Mouse (Mus musculus) G1E-ER4 (cell line): ENCODE results near the gene Rorc. TPM values are rescaled to one million over a fixed set of nuclear protein-coding genes. Genes with fewer than 3 reads are reported as not detected.

ENCODE experiments used
- GATA1 ChIP-seq: IDR thresholded peaks from one replicate; pipeline ENCODE4 v1.8.0; 2012; ENCODE audit warnings: low read length, inconsistent platforms
- polyA plus RNA-seq: library from polyadenylated mRNA; stranded (reverse); fragments of >175 nt; gene quantifications from 2 replicates; pipeline ENCODE4 v1.2.3, GENCODE M21; 2012

Gene Rorc
- not detected in 2 replicates for polyA plus RNA-seq

DNA sequence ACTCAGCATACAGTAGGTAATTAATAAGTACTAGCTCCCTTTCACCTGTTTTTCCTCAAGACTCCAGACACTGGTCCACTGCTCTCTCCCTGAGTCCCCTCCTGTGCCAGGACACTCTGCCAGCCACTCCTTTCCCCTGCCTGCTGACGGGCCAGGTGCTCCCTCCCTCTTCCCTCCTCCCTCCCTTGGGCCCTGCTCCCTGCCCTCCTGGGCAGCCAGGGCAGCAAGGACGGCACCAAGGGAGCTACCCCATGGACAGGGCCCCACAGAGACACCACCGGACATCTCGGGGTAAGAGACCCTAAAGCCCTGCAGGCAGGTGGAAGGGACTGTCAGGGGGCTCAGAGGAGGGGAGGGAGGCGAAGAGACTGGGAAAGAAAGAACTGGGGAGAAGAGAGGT, at the start of gene Rorc:
TSS of gene Rorc (plus strand) at position 154 of the 400 bp plus-strand sequence.
- no peak for TF ChIP-seq GATA1

DNA sequence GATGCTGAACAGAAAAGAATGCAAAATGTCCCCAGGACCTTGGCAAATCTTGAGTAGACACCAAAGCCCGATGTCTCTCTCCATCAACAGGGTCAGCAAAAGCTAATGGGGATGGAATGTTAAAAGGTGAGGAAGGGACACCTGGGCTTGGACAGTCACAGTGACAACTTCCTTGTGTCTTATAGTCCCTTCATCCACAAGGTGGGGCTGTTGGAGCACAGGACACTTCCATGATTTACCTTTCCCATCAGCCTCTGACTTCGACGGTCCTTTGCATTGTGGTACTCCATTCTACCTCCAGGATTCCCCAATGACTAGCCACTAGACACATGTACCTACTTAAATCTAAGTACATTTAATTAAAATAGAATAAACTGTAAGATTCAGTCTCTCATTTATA, 43.9 kb upstream of the Rorc start:
- no peak for TF ChIP-seq GATA1

DNA sequence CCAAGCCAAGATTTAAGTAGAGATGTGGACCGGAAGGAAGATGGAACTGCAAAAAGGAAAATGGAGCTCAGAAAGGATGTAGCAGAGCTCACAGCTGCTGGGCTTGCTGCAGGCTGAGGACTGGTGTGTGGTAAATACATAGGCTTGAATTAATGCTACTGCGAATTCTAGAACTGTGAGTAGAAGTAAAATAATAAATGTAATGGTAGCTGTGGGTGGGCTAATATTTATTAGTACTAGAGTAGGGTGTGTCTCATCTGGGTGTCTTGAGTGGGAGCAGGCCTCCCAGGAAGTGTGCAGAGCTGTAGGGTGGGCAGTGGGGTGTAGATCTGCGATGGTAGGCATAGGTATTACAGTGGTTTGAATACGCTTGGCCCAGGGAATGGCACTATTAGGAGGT, 38.2 kb upstream of the Rorc start:
- TF ChIP-seq GATA1 = no peak

DNA sequence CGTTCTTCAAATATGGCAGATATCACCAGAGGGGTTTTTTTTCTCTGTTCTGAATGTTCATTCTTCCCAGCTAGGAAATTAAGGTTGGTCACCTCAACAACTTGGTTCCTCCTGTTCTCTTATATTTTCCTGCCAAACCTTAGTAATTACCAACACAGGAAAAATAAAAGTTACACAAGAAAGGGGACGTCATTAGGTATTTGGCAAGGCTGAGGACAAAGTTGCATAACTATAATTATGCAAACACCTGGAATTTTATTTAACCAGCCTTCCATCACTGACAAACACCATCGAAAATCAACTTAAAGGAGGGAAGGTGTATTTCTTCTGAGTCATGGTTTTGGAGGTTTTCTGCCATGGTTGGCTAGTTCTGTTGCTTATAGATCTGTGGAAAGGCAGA, 34.1 kb upstream of the Rorc start:
- no peak for TF ChIP-seq GATA1

DNA sequence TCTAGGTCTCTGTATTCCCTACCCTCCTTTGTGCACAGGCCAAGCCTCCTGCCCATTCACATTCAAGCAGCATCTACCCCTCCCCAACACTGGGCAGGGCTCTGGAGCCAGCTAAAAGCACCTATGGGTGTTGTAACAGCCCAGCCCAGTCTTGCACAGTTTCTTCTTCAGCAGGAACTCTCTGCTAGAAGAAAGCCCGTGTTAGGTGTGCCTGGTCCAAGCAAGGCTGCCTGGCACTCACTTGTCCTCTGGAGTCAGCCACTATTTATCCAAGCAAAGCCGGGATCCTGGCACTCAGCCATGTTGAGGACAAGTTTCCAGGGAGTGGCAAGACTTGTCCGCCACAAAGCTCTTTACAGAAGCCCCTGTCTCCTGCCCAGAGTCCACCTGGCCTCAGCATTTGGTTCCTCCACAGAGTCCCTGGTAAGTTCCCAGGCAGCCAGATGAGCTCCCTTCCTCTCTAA, 30.6 kb upstream of the Rorc start, which contains the start of gene Them5:
TSS of gene Them5 (plus strand) at position 141 of the 464 bp plus-strand sequence.
- no peak for TF ChIP-seq GATA1

DNA sequence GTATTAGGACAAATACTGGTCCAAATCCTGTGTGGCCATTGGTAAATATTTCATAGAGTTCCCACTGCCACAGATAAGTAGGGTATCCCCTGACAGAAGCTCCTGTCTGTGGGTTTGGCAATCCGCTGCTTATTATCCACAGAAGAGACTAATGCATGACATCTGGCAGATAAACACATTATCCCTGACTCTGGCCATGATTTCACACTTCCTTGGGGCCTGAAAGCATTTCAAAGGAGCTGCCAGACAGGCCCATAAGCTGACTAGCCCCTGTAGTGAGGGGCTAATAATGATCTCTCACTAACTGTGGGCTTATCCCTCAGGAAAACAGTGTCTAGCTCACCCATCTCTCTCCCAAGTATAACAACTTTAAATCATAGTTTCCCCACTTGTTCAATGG, 30.0 kb upstream of the Rorc start:
- TF ChIP-seq GATA1 = no peak

DNA sequence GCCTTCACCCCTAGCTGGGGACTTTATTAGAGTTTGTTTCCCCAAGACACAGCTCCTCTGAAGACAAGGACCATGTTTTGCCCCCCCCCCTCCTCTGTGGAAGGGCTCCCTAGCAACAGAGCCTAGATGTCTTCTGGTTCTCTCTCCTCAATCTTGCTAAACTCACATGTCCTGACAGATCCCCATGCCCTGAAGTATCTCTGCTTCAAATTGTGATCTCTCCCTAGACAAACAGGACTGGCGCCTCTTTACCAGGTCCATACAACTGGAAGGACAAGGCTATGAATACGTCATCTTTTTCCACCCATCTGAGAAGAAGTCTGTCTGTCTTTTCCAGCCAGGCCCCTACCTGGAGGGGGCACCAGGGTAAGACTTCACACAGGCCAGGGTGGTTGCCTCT, 28.4 kb upstream of the Rorc start:
- no peak for TF ChIP-seq GATA1

DNA sequence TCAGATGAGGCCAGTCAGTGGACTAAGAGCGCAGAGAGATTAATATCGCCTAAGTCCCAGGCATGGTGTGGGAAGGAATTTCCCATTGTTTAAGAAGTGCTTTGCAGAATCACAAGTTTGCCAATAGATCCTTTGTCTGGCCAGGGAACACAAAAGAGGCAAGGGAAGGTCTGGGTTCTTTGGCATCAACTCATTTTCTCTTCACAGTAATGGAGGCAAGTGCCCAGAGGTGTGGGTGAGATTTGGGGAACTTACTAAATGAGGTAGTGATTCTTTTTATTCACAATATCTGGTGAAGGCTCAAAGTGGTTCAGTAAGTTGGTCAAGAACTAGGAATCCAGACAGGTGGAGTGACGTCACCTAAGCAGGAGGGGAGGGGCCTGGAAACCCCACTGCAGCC, 27.7 kb upstream of the Rorc start:
- no peak for TF ChIP-seq GATA1

DNA sequence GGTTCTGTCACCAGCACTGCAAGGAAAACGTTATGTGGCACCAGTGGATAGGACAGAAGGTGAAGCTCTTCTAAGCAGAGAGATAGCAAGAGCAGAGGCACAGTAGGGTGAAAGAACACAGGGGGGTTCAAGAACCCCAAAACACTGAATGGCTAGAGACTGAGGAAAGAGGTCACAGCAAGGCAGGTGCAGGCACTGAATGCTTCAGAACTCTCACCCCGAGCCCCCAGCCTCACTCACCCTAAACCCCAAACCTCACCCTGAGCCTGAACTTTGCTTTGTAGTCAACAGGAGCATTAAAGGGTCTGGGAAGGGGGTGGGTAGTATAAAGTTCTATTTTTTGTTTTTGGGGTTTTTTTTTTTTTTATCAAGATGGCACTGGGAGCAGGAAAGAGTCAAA, 24.4 kb upstream of the Rorc start:
- no peak for TF ChIP-seq GATA1

DNA sequence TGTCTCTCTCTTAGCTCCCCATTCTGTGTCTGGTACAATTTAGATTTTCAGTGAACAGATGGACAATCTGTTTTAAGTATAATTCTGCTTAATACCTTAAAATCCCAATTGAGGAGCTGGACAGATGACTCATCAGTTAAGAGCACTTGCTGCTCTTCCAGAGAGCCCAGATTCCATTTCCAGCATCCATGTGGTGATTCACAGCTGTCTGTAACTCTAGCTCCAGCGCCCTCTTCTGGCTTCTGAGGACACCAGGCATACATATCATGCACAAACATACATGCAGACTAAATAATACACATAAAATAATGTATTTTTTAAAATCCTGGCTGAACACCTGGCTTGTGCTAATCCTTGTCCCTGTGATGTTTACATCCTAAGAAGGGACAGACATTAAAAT, 11.8 kb upstream of the Rorc start:
- no peak for TF ChIP-seq GATA1

DNA sequence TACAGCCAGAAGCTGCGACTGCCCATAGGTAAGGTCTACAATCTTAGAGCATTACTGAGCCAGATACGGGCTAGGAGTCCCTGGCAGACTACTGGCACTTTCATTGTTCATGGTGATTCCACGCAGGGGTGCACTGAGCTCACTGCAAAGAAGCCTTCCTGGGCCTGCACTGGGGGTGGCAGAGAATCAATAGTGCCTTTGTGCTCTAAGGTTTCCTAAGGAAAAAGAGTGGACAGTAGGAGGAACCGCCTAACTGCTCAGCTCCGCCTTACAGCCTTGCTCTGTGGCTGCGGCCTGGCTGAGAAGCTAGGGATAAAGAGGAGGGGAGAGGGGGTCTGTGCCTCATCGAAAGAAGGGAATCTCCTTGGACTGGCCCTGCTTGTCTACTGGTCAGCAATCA, 10.5 kb upstream of the Rorc start, which contains the start of gene C2cd4d:
TSS of gene C2cd4d (plus strand) at position 301 of the 400 bp plus-strand sequence.
- TF ChIP-seq GATA1 = no peak

DNA sequence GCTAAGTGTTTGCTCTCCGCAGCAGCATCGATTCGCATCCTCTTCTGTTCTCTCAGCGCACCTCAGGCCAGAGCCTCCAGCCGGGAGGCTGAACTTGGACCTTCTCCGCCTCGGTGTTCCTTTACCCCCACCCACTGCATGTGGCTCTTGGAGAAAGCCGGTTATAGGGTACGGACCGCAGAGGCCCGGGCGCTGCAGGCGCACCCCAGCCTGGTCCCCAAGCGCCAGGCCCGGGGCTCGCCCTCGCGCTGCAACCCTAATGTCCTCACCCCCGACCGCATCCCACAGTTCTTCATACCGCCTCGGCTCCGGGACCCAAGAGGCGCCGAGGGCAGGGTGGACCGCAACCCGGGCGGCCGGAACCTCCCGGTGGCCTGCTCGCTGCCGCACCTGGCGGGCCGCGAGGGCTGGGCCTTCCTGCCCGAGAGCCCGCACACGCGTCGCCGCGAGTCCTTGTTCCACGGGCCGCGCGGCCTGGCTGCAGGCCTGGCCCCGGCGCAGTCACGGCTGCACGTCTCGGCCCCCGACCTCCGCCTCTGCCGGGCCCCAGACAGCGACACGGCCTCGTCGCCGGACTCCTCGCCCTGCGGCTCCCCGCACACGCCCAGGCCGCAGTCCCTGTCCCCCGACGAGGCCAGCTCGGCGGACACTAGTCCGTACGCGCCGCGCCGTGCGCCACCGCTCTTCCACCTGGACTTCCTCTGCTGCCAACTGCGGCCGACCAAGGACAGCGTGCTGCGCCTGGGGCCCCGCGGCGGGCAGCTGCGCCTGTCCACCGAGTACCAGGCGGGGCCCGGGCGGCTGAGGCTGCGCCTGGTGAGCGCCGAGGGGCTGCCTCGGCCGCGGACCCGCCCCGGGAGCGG, 9.1 kb upstream of the Rorc start:
- no peak for TF ChIP-seq GATA1

DNA sequence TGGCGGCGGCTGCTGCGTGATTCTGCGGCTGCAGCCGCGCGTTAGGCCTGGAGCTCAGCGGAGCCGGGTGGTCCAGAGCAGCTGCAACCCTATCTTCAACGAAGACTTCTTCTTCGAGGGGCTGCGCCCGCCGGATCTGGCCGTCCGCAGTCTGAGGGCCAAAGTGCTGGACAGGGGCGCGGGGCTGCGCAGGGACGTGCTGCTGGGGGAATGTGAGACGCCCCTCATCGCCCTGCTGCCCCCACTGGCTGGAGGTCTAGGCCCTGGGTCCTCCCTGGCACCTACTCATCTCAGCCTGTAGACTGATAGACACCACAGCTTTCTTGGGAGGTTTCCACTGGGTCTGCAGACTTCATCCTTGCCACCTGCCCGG, 8.5 kb upstream of the Rorc start:
- TF ChIP-seq GATA1 = no peak

DNA sequence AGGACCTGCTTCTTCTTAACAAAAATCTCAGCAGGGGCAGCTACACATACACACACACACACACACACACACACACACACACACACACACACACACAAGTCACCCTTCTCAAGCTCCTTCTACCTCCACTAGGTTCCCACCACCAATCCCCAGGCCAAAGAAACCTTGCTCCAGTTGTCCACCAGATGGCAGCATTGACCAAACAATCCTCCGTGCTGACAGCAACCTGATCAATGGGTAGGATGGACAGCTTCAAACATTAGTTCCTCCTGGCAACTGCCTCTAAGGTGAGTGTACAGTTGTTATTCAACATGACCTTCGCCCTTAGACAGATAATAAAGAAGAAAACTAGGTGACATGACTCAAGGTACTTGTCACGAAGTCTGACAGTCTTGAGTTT, 5.8 kb upstream of the Rorc start:
- no peak for TF ChIP-seq GATA1

DNA sequence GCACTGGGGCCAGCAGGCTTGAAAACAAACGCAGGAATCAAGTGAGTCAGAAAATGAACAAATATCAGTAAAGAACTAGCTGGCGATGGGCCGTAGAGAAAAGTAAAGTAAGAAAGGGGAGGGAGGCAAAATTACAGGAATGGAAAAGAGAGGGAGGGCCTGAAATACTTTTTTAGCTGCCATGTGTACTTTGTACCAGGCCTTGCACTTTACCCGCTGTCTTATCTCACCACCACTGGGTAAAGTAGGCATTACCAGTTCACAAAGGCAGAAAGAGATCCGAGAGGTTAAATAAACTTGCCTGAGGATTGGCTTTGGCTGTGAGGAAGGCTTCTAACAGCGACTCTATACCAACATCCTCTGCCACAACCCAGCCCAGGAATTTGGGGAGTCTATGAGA, 5.1 kb upstream of the Rorc start:
- TF ChIP-seq GATA1 = no peak

DNA sequence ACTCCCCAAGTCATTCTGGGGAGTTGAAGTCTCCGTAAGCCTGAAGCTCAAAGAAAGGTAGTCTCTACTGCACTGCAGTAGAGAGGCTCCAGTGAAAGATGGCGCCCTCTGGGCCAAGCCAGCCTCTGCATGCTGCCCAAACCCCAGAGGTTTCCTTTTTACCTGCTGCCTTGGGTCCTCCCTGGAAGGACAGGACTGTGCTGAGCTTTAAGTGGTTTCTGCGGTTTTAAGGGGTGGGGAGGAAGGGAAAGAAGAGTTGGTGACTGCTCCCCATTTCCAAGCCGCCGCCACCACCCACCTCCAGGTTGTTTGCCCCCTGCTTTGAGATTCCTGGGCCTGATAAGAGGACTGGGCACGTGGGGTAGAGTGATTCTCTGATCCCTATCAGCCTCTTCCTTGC, 4.0 kb upstream of the Rorc start:
- TF ChIP-seq GATA1 = no peak

DNA sequence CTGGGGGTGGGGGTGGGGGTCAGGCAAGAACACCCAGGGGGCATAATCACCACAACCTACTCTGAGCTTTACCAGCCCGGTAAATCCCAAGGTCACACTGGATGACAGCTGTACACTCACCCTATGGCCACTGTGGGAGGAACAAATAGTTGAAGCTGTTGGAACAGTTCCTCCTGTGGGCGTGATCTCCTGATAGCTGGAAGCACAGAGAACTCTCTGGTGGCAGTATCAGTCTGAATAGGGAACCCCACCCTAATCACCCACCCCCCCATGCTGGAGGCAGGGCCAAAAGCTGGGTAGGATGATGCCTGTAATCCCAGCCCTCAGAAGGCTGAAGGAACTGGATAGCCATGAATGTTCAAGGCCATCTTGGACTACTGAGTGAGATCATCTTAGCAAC, 2.9 kb upstream of the Rorc start:
- no peak for TF ChIP-seq GATA1
